ENCODE assay signal across 10 mouse cellular contexts in the genomic region with DNA sequence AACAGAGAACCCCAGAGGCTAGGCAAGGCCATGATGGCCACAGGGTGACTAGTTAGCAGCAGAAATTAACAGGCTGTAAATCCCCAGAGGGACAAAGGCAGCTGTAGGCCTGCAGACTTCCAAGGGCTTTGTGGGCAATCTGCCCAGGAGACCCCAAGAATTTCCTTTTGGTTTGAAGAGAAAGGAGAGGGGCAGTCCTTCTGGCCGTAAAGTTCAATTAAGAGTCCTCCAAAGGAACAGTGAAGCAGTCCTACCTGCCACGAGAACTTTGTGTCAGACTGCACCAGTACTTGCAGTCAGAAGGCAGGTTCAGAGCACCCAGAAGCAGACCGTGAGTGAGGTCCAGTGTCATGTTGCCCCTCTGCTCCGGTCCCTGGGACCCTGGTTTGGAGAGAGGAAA. TPM values are rescaled to one million over a fixed set of nuclear protein-coding genes. Genes with fewer than 3 reads are reported as not detected.
DNase-seq lines count a peak whose midpoint lies in the region; ATAC-seq lines count a peak whose summit lies in the region.
"Had no signal": no experiment of that assay in that cellular context is flagged by ENCODE, and none has a peak within 500 bp of the region (broad histone marks: within the 10 kb centered on the region; RNA-seq: fewer than 3 reads in every experiment).

No protein-coding gene starts in this region.

- intact Hi-C loops in gastrocnemius, postnatal 14 days (cut with DNase I; ENCODE audit: low total_unique reads), result no loop called here

- WGBS in liver, embryonic 13.5 days (ENCODE audit: insufficient replicate concordance), result 74% methylated on average over 4 of the region's 4 CpGs
- WGBS in limb, embryonic 12.5 days, result 24% methylated on average over 4 of the region's 4 CpGs
- WGBS in stomach, embryonic 15.5 days, result 58% methylated on average over 4 of the region's 4 CpGs

- peaks cover 31% of the 10 kb centered on the region for H3K4me1 ChIP-seq in liver, embryonic 13.5 days (replicated peaks)
- peaks cover 35% of the 10 kb centered on the region for H3K4me1 ChIP-seq in limb, embryonic 12.5 days (replicated peaks)
- H3K4me1 ChIP-seq in stomach, embryonic 15.5 days, result peaks cover 30% of the 10 kb centered on the region

- no peak for ATAC-seq in liver, embryonic 13.5 days (ENCODE audit: low read depth)
- no peak for ATAC-seq in limb, embryonic 12.5 days (ENCODE audit: insufficient number of reproducible peaks, insufficient read depth, low FRiP score, low TSS enrichment, low read depth)
- no peak for ATAC-seq in stomach, embryonic 15.5 days (ENCODE audit: insufficient read depth, low FRiP score, low read depth)

- peaks cover 21% of the 10 kb centered on the region for H3K27me3 ChIP-seq in liver, embryonic 13.5 days
- H3K27me3 ChIP-seq in limb, embryonic 12.5 days, result no peaks in the 10 kb centered on the region
- H3K27me3 ChIP-seq in stomach, embryonic 15.5 days (replicated peaks), result no peaks in the 10 kb centered on the region

- H3K36me3 ChIP-seq in liver, embryonic 13.5 days, result peaks cover 8% of the 10 kb centered on the region; the same call in 1 of the 2 replicates
- H3K36me3 ChIP-seq in limb, embryonic 12.5 days, result 0 out of 2 replicates have a peak, but pooled peaks cover 8% of the 10 kb centered on the region
- H3K36me3 ChIP-seq in stomach, embryonic 15.5 days, result peaks cover 7% of the 10 kb centered on the region; the same call in 1 of the 2 replicates

- H3K9me3 ChIP-seq in liver, embryonic 13.5 days (replicated peaks), result no peaks in the 10 kb centered on the region
- no peaks in the 10 kb centered on the region for H3K9me3 ChIP-seq in limb, embryonic 12.5 days
- no peaks in the 10 kb centered on the region for H3K9me3 ChIP-seq in stomach, embryonic 15.5 days

- H3K4me2 ChIP-seq in liver, embryonic 13.5 days, result 0 out of 2 replicates have a peak overlapping the region, but pooled peaks have one; percentile 99
- H3K4me2 ChIP-seq in limb, embryonic 12.5 days, result peak overlapping the region; percentile 96
- peak overlapping the region; percentile 99; the same call in 1 of the 2 replicates for H3K4me2 ChIP-seq in stomach, embryonic 15.5 days

- H3K4me3 ChIP-seq in liver, embryonic 13.5 days (replicated peaks), result no peak overlapping the region
- 0 out of 2 replicates have a peak overlapping the region, but pooled peaks have one; percentile 74 for H3K4me3 ChIP-seq in limb, embryonic 12.5 days (replicated peaks)
- no peak overlapping the region for H3K4me3 ChIP-seq in stomach, embryonic 15.5 days (replicated peaks)

- DNase-seq in cerebellum, adult 9-11 months, result peak; percentile 59
- DNase-seq in cerebellum, adult 11 months, result no peak
- no peak for DNase-seq in liver, embryonic 13.5 days
- no peak for DNase-seq in liver
- no peak for DNase-seq in gastrocnemius, postnatal 14 days
- no peak for DNase-seq in lung, postnatal 14 days
- DNase-seq: adrenal gland, adult 8-10 months had no signal

- H3K9ac ChIP-seq in liver, embryonic 13.5 days, result no peak overlapping the region
- peak overlapping the region; percentile 84 for H3K9ac ChIP-seq in limb, embryonic 12.5 days (replicated peaks)
- H3K9ac ChIP-seq in stomach, embryonic 15.5 days, result no peak overlapping the region

- H3K27ac ChIP-seq in liver, embryonic 13.5 days, result no peak overlapping the region
- H3K27ac ChIP-seq in limb, embryonic 12.5 days, result peak overlapping the region; percentile 96
- H3K27ac ChIP-seq in stomach, embryonic 15.5 days, result peak overlapping the region; percentile 92; the same call in 1 of the 2 replicates

RNA-seq across cellular contexts. Expression of gene Hes6, which starts 1.1 kb away (rescaled TPM):
- polyA plus RNA-seq in liver, embryonic 13.5 days (2015; fragmentation: Nextera tagmentation; extraction: Ambion mirVana), result 21.9 and 22.5 TPM in 2 replicates
- 121 and 127 TPM in 2 replicates for polyA plus RNA-seq in limb, embryonic 12.5 days (2016; fragmentation: Nextera tagmentation; extraction: Ambion mirVana)
- 82.9 and 89.5 TPM in 2 replicates for polyA plus RNA-seq in stomach, embryonic 15.5 days (2015; fragmentation: Nextera tagmentation; extraction: Ambion mirVana)
- total RNA-seq in gastrocnemius, postnatal 14 days (2021), result 10 to 100 TPM; 13.6 to 15.2 TPM

RNA-seq across cellular contexts. Expression of gene Ilkap, which starts 16.3 kb away (rescaled TPM):
- 86.5 and 95.8 TPM in 2 replicates for polyA plus RNA-seq in liver, embryonic 13.5 days (2015; fragmentation: Nextera tagmentation; extraction: Ambion mirVana)
- 178 and 186 TPM in 2 replicates for polyA plus RNA-seq in limb, embryonic 12.5 days (2016; fragmentation: Nextera tagmentation; extraction: Ambion mirVana)
- polyA plus RNA-seq in stomach, embryonic 15.5 days (2015; fragmentation: Nextera tagmentation; extraction: Ambion mirVana), result 119 and 128 TPM in 2 replicates
- 10 to 100 TPM; 32.1 to 33.4 TPM for total RNA-seq in gastrocnemius, postnatal 14 days (2021)

RNA-seq across cellular contexts. Expression of gene Per2, which starts 44.2 kb away (rescaled TPM):
- polyA plus RNA-seq in liver, embryonic 13.5 days (2015; fragmentation: Nextera tagmentation; extraction: Ambion mirVana), result 1.4 and 2.5 TPM in 2 replicates
- polyA plus RNA-seq in limb, embryonic 12.5 days (2016; fragmentation: Nextera tagmentation; extraction: Ambion mirVana), result 1.9 and 2.1 TPM in 2 replicates
- polyA plus RNA-seq in stomach, embryonic 15.5 days (2015; fragmentation: Nextera tagmentation; extraction: Ambion mirVana), result 5.4 and 6.5 TPM in 2 replicates
- total RNA-seq in gastrocnemius, postnatal 14 days (2021), result 1 to 10 TPM; 2.9 to 9.2 TPM

RNA-seq across cellular contexts. Expression of gene Erfe, which starts 48.7 kb away (rescaled TPM):
- polyA plus RNA-seq in liver, embryonic 13.5 days (2015; fragmentation: Nextera tagmentation; extraction: Ambion mirVana), result 4.5 and 4.7 TPM in 2 replicates
- polyA plus RNA-seq in limb, embryonic 12.5 days (2016; fragmentation: Nextera tagmentation; extraction: Ambion mirVana), result 1.5 and 1.6 TPM in 2 replicates
- polyA plus RNA-seq in stomach, embryonic 15.5 days (2015; fragmentation: Nextera tagmentation; extraction: Ambion mirVana), result 3.2 and 3.7 TPM in 2 replicates
- 1 to 10 TPM; 2.0 to 2.6 TPM for total RNA-seq in gastrocnemius, postnatal 14 days (2021)
- total RNA-seq: neutrophil, adult 5-6 weeks had no signal
